Mouse (Mus musculus) hindbrain, embryonic 13.5 days (tissue): ENCODE results near the gene Acsl6. TPM values are rescaled to one million over a fixed set of nuclear protein-coding genes. Genes with fewer than 3 reads are reported as not detected.

Source experiments
- ATAC-seq: fragments of 200-750 bp; cut with Nextera tagmentation; 2 replicates; pipeline ENCODE4 v1.8.0; 2017; ENCODE audit warnings: moderate TSS enrichment; ENCODE audit not compliant: low FRiP score
- H3K27ac ChIP-seq: fragments of 300-500 bp; sonication (generic); 2 replicates; pipeline ENCODE4 v1.5.1; 2015; ENCODE audit warnings: inconsistent platforms, mild to moderate bottlenecking, moderate library complexity
- H3K27me3 ChIP-seq: fragments of 300-500 bp; sonication (generic); 2 replicates; pipeline ENCODE4 v1.6.1; 2015; ENCODE audit warnings: mild to moderate bottlenecking, inconsistent platforms
- H3K36me3 ChIP-seq: fragments of 300-500 bp; sonication (generic); 2 replicates; pipeline ENCODE4 v1.6.1; 2015; ENCODE audit warnings: mild to moderate bottlenecking, inconsistent platforms
- H3K4me1 ChIP-seq: fragments of 300-500 bp; sonication (generic); replicated peaks from 2 replicates; pipeline ENCODE4 v1.6.1; 2015; ENCODE audit warnings: inconsistent platforms
- H3K4me2 ChIP-seq: fragments of 300-500 bp; sonication (generic); 2 replicates; pipeline ENCODE4 v1.6.1; 2015; ENCODE audit warnings: inconsistent platforms, mild to moderate bottlenecking, moderate library complexity
- H3K4me3 ChIP-seq: fragments of 300-500 bp; sonication (generic); 2 replicates; pipeline ENCODE4 v1.5.1; 2015; ENCODE audit warnings: mild to moderate bottlenecking, inconsistent platforms
- H3K9ac ChIP-seq: fragments of 300-500 bp; sonication (generic); 2 replicates; pipeline ENCODE4 v1.6.1; 2015; ENCODE audit warnings: mild to moderate bottlenecking, inconsistent platforms
- H3K9me3 ChIP-seq: fragments of 300-500 bp; sonication (generic); 2 replicates; pipeline ENCODE4 v1.6.1; 2016; ENCODE audit warnings: inconsistent platforms
- WGBS: fragments of 180-500 bp; shearing (Covaris S2); methylation state at CpG from one replicate; pipeline ENCODE4 v1.1.7; 2015; 5-methylcytosine and 5-hydroxymethylcytosine counted together
- polyA plus RNA-seq: library from polyadenylated mRNA; unstranded; fragments of >200 nt; fragmentation: Nextera tagmentation; extraction: Ambion mirVana; gene quantifications from 2 replicates; pipeline ENCODE4 v1.2.1, GENCODE M21; 2015

Gene Acsl6
- polyA plus RNA-seq, result 39.6 and 40.4 TPM in 2 replicates

GRCm38 (mm10) chr11:54303728-54304470, at the start of gene Acsl6:
Gene Acsl6 (plus strand): TSS chr11:54303798.
- no peaks in the 10 kb centered on the region for H3K27me3 ChIP-seq
- peaks cover 44% of the 10 kb centered on the region for H3K4me1 ChIP-seq
- H3K4me2 ChIP-seq, result peak within 1 kb of the TSS; percentile 79
- WGBS, result under 1% methylated on average over 49 of the region's 59 CpGs
- H3K27ac ChIP-seq, result peak within 1 kb of the TSS; percentile 94
- H3K9ac ChIP-seq, result peak within 1 kb of the TSS; percentile 94
- peak; percentile 70 for ATAC-seq
- peak within 1 kb of the TSS; percentile 71 for H3K4me3 ChIP-seq
- H3K36me3 ChIP-seq, result no peaks in the 10 kb centered on the region
- 0 out of 2 replicates have a peak, but pooled peaks cover under 1% of the 10 kb centered on the region for H3K9me3 ChIP-seq

DNA sequence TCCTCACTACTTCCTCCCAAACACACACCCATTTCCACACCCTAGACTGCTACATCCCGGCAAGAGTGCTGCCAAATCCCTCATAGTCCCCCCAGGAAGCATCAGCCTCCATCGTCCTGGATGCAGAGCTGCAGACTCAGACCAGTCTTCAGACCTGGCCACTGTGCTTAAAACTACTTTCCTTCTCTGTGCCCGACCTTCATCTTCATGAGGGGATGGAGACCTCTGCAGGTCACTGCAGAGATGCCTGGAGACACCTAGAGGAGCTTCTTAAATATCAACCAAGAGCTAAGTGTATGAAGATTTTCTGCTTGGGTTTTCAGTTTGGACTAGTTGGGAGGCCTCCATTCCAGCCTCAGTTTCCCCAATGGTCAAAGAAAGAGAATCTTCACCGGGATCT, 49.5 kb upstream of the Acsl6 start:
- H3K36me3 ChIP-seq, result no peaks in the 10 kb centered on the region
- H3K4me1 ChIP-seq, result no peaks in the 10 kb centered on the region
- H3K9me3 ChIP-seq, result no peaks in the 10 kb centered on the region
- no peak overlapping the region for H3K9ac ChIP-seq
- no peak for ATAC-seq
- no peak overlapping the region for H3K27ac ChIP-seq
- 64% methylated on average over 4 of the region's 4 CpGs for WGBS
- no peak overlapping the region for H3K4me2 ChIP-seq
- H3K27me3 ChIP-seq, result no peaks in the 10 kb centered on the region
- no peak overlapping the region for H3K4me3 ChIP-seq

DNA sequence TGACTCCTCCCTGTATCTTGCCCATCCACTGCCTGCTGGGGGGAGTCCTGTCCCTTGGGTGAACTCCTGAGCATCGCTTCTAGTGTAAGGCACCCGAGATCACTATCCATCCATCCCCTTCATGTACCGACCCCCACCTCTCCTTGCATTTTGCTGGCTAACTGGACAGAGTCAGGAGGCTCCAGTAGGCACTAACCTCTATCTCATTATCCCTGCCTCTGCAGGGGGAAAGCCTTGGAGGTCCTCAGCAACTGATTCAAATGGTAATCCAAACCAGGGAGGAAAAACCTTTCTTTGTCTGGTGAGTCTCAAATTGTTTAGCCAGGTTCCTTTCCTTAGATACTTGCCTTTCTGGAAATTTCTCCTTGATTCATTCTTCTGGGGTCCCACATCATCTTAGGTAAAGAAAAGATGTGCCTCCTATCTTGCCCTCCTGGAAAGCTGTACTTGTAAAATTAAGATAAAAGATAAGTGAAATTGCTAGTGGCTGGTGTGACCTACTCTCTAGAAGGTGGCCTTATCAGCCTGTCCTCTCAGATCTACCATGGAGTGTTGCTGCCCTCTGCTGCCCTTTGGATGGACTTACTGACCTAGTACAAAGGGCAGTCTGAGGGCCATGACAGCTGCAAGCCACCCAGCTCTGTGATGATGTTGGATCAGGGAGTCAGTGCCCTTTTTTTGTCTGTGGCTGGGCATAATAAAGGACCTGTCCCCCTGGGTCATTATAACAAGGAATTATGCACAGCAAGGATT, 46.8 kb upstream of the Acsl6 start:
- H3K36me3 ChIP-seq, result no peaks in the 10 kb centered on the region
- no peak overlapping the region for H3K27ac ChIP-seq
- no peak overlapping the region for H3K4me3 ChIP-seq
- 0 out of 2 replicates have a peak, but pooled peaks have one; percentile 66 for ATAC-seq
- no peaks in the 10 kb centered on the region for H3K27me3 ChIP-seq
- H3K4me1 ChIP-seq, result no peaks in the 10 kb centered on the region
- H3K9ac ChIP-seq, result no peak overlapping the region
- H3K4me2 ChIP-seq, result no peak overlapping the region
- WGBS, result 46% methylated on average over 3 of the region's 3 CpGs
- no peaks in the 10 kb centered on the region for H3K9me3 ChIP-seq

DNA sequence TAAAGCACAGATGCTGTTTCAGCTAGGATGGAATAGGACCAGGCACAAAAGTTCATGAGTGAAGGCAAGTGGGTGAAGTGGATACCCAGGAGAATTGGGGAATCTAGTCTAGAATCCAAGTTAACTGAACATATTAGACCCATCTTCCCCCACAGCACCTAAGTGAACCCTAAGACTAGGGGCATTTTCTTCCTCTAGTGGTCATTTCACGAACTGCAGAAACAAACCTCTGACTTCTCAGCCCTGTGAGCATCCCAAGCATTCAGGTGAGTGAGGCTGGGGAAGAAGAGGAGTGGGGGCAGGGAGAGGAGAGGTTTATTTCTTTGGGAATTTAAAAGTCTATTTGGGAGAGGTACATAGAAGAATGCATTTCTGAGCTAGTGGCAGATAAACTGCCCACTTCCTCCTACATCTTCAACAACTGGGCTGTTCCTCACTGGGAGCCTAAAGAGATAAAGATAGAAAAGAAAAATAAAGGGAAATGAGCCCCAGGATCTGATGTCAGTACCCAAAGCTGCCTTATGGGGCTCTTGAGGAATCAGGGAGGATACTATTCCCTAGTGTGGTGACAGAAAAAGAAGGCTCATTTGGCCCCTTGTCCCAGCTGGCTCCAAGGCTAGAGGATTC, 40.1 kb upstream of the Acsl6 start:
- H3K36me3 ChIP-seq, result no peaks in the 10 kb centered on the region
- ATAC-seq, result no peak
- no peak overlapping the region for H3K27ac ChIP-seq
- no peak overlapping the region for H3K9ac ChIP-seq
- H3K27me3 ChIP-seq, result no peaks in the 10 kb centered on the region
- H3K4me3 ChIP-seq, result no peak overlapping the region
- H3K9me3 ChIP-seq, result no peaks in the 10 kb centered on the region
- WGBS, result 4% methylated on average over 1 of the region's 1 CpGs
- no peak overlapping the region for H3K4me2 ChIP-seq
- H3K4me1 ChIP-seq, result no peaks in the 10 kb centered on the region

GRCm38 (mm10) chr11:54264542-54264941, 39.1 kb upstream of the Acsl6 start:
- no peaks in the 10 kb centered on the region for H3K9me3 ChIP-seq
- H3K9ac ChIP-seq, result no peak overlapping the region
- no peak overlapping the region for H3K4me3 ChIP-seq
- ATAC-seq, result no peak
- H3K27ac ChIP-seq, result no peak overlapping the region
- H3K36me3 ChIP-seq, result no peaks in the 10 kb centered on the region
- H3K27me3 ChIP-seq, result no peaks in the 10 kb centered on the region
- H3K4me1 ChIP-seq, result no peaks in the 10 kb centered on the region
- 57% methylated on average over 2 of the region's 2 CpGs for WGBS
- H3K4me2 ChIP-seq, result no peak overlapping the region

GRCm38 (mm10) chr11:54267177-54267576, 36.4 kb upstream of the Acsl6 start, which contains the start of gene Il3:
Gene Il3 (minus strand): TSS chr11:54267277.
- Histone ChIP-seq H3K9me3 (no peaks in the 10 kb centered on the region), H3K27me3 (no peaks in the 10 kb centered on the region), H3K4me2 (no peak within 1 kb of the TSS), H3K27ac (no peak within 1 kb of the TSS), H3K9ac (no peak within 1 kb of the TSS), H3K36me3 (no peaks in the 10 kb centered on the region), H3K4me3 (no peak within 1 kb of the TSS), H3K4me1 (no peaks in the 10 kb centered on the region)
- no peak for ATAC-seq
- 76% methylated on average over 6 of the region's 6 CpGs for WGBS

DNA sequence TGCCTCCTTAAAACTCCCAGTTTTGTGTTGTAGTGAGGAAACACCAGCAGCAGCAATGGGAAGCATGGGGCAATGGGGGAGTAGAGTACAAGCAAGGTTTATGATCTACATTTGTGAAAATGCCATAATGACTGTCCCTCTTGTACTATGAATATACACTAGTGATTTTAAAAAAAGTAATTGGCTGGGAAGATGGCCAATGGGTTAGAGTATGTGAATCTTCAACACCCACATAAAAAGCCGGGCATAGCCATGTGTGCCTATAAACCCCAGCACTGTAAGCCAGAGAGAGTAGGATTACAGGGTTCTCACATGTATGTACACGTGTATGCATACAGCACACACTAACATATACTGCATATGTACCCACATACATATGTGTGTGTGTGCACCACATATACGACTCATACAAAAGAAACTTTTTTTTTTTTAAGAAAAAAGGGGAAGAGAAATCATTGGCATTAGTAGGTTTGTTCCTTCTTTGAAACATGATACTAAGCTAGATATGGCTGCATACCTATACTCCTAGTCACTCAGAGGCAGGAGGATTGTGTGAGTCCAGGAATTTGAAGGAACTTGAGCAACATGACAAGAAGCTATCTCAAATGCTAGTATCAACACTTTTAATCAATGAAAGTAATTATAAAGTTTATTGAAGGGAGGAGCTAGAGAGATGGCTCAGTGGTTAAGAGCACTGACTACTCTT, 34.3 kb upstream of the Acsl6 start:
- 85% methylated on average over 3 of the region's 3 CpGs for WGBS
- no peaks in the 10 kb centered on the region for H3K4me1 ChIP-seq
- no peak for ATAC-seq
- H3K27me3 ChIP-seq, result no peaks in the 10 kb centered on the region
- no peak overlapping the region for H3K27ac ChIP-seq
- no peak overlapping the region for H3K4me3 ChIP-seq
- no peaks in the 10 kb centered on the region for H3K36me3 ChIP-seq
- H3K9me3 ChIP-seq, result no peaks in the 10 kb centered on the region
- H3K4me2 ChIP-seq, result no peak overlapping the region
- no peak overlapping the region for H3K9ac ChIP-seq

DNA sequence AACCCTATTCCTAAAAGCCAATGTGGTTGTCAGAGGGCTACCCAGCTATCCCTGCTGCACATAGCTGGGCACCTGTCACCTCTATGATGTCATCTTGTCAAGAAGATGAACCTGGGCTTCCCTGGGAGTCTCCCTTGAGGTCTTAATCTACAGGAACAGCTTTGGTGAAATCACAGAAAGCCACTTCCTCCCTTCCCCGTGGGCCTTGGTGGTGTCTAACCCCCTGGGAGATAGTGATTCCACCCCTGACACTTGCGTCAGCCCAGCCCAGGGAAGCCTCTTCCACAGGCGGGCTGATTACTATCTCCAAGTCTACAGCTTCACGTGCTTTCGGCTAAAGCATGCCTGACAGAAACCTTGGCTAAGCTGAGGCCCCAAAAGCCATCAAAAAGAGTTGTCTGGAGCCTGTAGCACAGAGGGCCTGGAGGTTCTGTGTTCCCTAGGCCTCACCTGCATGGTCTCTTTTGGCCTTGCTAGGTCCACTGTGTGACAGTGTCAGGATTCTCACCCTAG, 32.1 kb upstream of the Acsl6 start:
- Histone ChIP-seq H3K4me2 (no peak overlapping the region), H3K9me3 (no peaks in the 10 kb centered on the region), H3K27me3 (no peaks in the 10 kb centered on the region), H3K9ac (no peak overlapping the region), H3K4me1 (no peaks in the 10 kb centered on the region), H3K4me3 (no peak overlapping the region), H3K27ac (no peak overlapping the region), H3K36me3 (no peaks in the 10 kb centered on the region)
- ATAC-seq, result no peak
- 84% methylated on average over 5 of the region's 5 CpGs for WGBS

DNA sequence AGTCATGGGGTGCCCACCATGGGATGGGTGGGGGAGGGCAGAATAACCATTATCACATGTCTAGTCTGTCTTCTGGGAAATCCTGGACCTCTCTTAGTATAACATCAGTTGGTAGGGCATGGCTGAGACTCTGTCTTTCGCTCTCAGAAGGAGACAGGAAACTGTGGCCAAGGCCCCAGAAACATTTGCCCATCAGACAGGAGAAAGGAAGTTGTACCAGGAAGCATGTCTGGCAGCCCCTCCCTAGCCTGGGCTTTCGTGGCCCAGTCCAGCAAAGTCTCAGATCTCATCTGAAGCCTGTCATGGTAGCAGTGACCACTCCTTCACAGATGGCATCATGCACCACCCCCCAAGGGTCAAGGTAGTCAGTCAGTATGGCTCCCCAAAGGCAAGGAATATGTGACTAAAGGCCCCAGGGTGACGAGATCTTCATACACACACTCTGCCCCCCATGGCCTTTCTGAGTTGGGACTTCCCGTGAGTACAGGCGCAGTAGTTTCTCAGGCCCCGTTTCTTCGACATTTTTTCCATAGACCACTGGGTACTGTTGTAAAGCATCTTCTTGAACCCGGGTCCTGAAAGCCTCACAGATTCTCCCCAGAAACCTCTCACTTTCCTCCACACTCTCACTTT, 15.7 kb upstream of the Acsl6 start:
- Histone ChIP-seq H3K4me1 (no peaks in the 10 kb centered on the region), H3K4me2 (no peak overlapping the region), H3K27me3 (no peaks in the 10 kb centered on the region), H3K36me3 (no peaks in the 10 kb centered on the region), H3K9ac (no peak overlapping the region), H3K9me3 (no peaks in the 10 kb centered on the region), H3K27ac (no peak overlapping the region), H3K4me3 (no peak overlapping the region)
- 86% methylated on average over 8 of the region's 8 CpGs for whole genome bisulfite sequencing
- ATAC-seq, result no peak

- Histone ChIP-seq H3K9ac (no peak overlapping the region), H3K4me1 (no peaks in the 10 kb centered on the region), H3K27me3 (no peaks in the 10 kb centered on the region), H3K36me3 (no peaks in the 10 kb centered on the region), H3K4me2 (no peak overlapping the region), H3K4me3 (no peak overlapping the region), H3K27ac (no peak overlapping the region), H3K9me3 (no peaks in the 10 kb centered on the region)
- WGBS, result 90% methylated on average over 2 of the region's 2 CpGs
- no peak for ATAC-seq
These were observed 11.4 kb upstream of the Acsl6 start for GRCm38 (mm10) chr11:54292163-54292562.

DNA sequence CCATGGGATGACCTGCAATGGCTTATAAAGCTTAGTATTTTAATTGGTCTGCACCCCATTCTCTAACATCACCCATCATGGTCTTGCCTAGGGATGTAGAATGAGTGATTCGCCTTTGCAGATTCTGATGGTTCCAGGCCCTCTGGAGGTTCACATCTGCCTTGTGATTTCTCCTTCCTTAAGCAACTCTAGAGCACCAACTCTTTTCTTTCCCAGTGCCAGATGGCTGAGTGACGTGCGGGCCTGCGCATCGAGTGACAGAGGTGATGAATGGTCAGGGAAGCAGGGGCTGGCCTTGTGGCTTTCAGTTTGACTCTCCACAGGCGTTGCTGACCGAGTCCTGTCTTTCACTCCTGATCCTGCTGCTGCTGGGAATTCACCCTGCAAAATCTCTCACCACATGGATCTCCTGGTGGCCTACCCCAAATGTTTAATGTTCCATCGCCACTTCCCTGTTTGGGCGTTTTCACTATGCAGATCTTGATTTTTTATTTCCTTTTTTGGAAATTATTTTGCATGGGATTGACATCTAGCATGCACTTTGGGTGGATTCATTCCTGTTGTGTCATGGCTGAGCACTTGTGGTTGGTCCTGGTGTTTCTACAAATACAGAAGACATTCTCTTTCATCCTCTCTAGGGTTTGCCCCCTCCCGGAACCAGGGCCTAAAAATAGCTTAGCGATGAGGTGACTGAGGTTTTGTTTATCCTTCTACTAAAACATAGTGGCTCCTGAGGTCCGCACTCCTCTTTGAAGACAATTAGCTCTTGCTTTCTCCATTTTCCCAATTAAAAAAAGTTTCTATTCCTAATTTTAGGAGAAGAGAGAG, 9.4 kb upstream of the Acsl6 start:
- H3K4me2 ChIP-seq, result no peak overlapping the region
- H3K36me3 ChIP-seq, result no peaks in the 10 kb centered on the region
- 72% methylated on average over 12 of the region's 12 CpGs for WGBS
- H3K27me3 ChIP-seq, result no peaks in the 10 kb centered on the region
- 0 out of 2 replicates have a peak, but pooled peaks cover 6% of the 10 kb centered on the region for H3K9me3 ChIP-seq
- H3K4me3 ChIP-seq, result no peak overlapping the region
- no peak overlapping the region for H3K27ac ChIP-seq
- no peaks in the 10 kb centered on the region for H3K4me1 ChIP-seq
- H3K9ac ChIP-seq, result no peak overlapping the region
- ATAC-seq, result no peak
